Mouse (Mus musculus) olfactory bulb, adult 2 months (tissue): Measurements from ENCODE around the gene Slc24a4. TPM values are rescaled to one million over a fixed set of nuclear protein-coding genes. Genes with fewer than 3 reads are reported as not detected.
"Not testable (repeated sequence)": the region's sequence is repeated elsewhere in the genome, so short reads cannot be mapped to it uniquely, and the experiment has no call there.

Experiments used
- H3K27ac ChIP-seq: fragments of 200-500 bp; 2 replicates; pipeline ENCODE4 v1.5.1; 2012; ENCODE audit warnings: low read depth, low read length; ENCODE audit not compliant: insufficient read depth
- H3K4me1 ChIP-seq: fragments of 200-500 bp; 2 replicates; pipeline ENCODE4 v1.6.1; 2012; ENCODE audit warnings: low read length; ENCODE audit not compliant: control insufficient read depth, insufficient read depth
- H3K4me3 ChIP-seq: fragments of 200-500 bp; 2 replicates; pipeline ENCODE4 v1.5.1; 2012; ENCODE audit warnings: mild to moderate bottlenecking, low read depth, low read length, moderate library complexity; ENCODE audit not compliant: insufficient read depth
- CTCF ChIP-seq: fragments of 200-500 bp; IDR thresholded peaks from 2 replicates; pipeline ENCODE4 v1.5.1; 2012; ENCODE audit warnings: low read depth, mild to moderate bottlenecking, low read length, moderate library complexity; ENCODE audit not compliant: insufficient read depth
- POLR2A ChIP-seq: fragments of 200-500 bp; IDR thresholded peaks from 2 replicates; pipeline ENCODE4 v1.6.1; 2012; ENCODE audit warnings: mild to moderate bottlenecking, low read depth, low read length, moderate library complexity; ENCODE audit not compliant: insufficient read depth
- WGBS: fragments of 180-500 bp; shearing (Covaris S2); methylation state at CpG from one replicate; pipeline ENCODE4 v1.1.7; 2018; 5-methylcytosine and 5-hydroxymethylcytosine counted together
- polyA plus RNA-seq: library from polyadenylated mRNA; stranded (reverse); fragments of >200 nt; gene quantifications from 2 replicates; pipeline ENCODE4 v1.2.4, GENCODE M21; 2012; ENCODE audit warnings: low replicate concordance; ENCODE audit not compliant: missing spikeins, insufficient read depth, insufficient read length

The Slc24a4 gene
- polyA plus RNA-seq, 1 experiment: not detected

GRCm38 (mm10) chr12:102270776-102271405 is 142.4 kb downstream of the Slc24a4 start:
- no peak for TF ChIP-seq POLR2A
- no peak for TF ChIP-seq CTCF
- no peak overlapping the region for H3K4me3 ChIP-seq
- H3K4me1 ChIP-seq: peaks cover 3% of the 10 kb centered on the region
- no peak overlapping the region for H3K27ac ChIP-seq
- 83% methylated on average over 6 of the region's 6 CpGs for WGBS

- Histone ChIP-seq H3K27ac (no peak overlapping the region), H3K4me1 (peaks cover 3% of the 10 kb centered on the region), H3K4me3 (no peak overlapping the region)
- WGBS: 68% methylated on average over 4 of the region's 4 CpGs
- no peak for TF ChIP-seq POLR2A
- no peak for TF ChIP-seq CTCF
Observed at GRCm38 (mm10) chr12:102271447-102271846, 142.9 kb downstream of the Slc24a4 start.

- Histone ChIP-seq H3K27ac (no peak overlapping the region), H3K4me3 (no peak overlapping the region), H3K4me1 (no peaks in the 10 kb centered on the region)
- WGBS: 56% methylated on average over 7 of the region's 7 CpGs
- TF ChIP-seq POLR2A: no peak
- no peak for TF ChIP-seq CTCF
Observed at GRCm38 (mm10) chr12:102275833-102276443, 147.4 kb downstream of the Slc24a4 start.

- not testable (repeated sequence) for H3K4me3 ChIP-seq, H3K27ac ChIP-seq
- peaks cover 13% of the 10 kb centered on the region for H3K4me1 ChIP-seq
- WGBS: 90% methylated on average over 4 of the region's 4 CpGs
Observed at GRCm38 (mm10) chr12:102280290-102280689, 151.8 kb downstream of the Slc24a4 start.

GRCm38 (mm10) chr12:102280867-102281503 is 152.5 kb downstream of the Slc24a4 start:
- no peak overlapping the region for H3K4me3 ChIP-seq
- no peak overlapping the region for H3K27ac ChIP-seq
- TF ChIP-seq CTCF: no peak
- TF ChIP-seq POLR2A: no peak
- 67% methylated on average over 7 of the region's 7 CpGs for WGBS
- peaks cover 13% of the 10 kb centered on the region for H3K4me1 ChIP-seq

- Histone ChIP-seq H3K27ac (no peak overlapping the region), H3K4me1 (peaks cover 16% of the 10 kb centered on the region), H3K4me3 (no peak overlapping the region)
- TF ChIP-seq POLR2A: no peak
- TF ChIP-seq CTCF: no peak
- 60% methylated on average over 2 of the region's 2 CpGs for WGBS
Observed at GRCm38 (mm10) chr12:102282126-102282525, 153.6 kb downstream of the Slc24a4 start.

- Histone ChIP-seq H3K4me3 (peak within 1 kb of the TSS; percentile 59), H3K4me1 (peaks cover 16% of the 10 kb centered on the region), H3K27ac (no peak within 1 kb of the TSS)
- WGBS: 1% methylated on average over 71 of the region's 75 CpGs
- no peak for TF ChIP-seq POLR2A
- TF ChIP-seq CTCF: no peak
Observed at GRCm38 (mm10) chr12:102282763-102283482, 154.4 kb downstream of the Slc24a4 start, which contains the start of gene Rin3. Rin3 (plus strand) TSS chr12:102283048.

- peak overlapping the region; percentile 59 for H3K4me3 ChIP-seq
- 15% methylated on average over 24 of the region's 24 CpGs for WGBS
- TF ChIP-seq POLR2A: no peak
- TF ChIP-seq CTCF: no peak
- peaks cover 16% of the 10 kb centered on the region for H3K4me1 ChIP-seq
- no peak overlapping the region for H3K27ac ChIP-seq
Observed at GRCm38 (mm10) chr12:102283483-102284266, 155.1 kb downstream of the Slc24a4 start.
